Mouse (Mus musculus) gastrocnemius, postnatal 36 days (tissue): ENCODE data around the gene Agtrap. TPM values are rescaled to one million over a fixed set of nuclear protein-coding genes. Genes with fewer than 3 reads are reported as not detected.

ENCODE experiments used
- DNase-seq, 2 experiments: peaks; one replicate each; pipeline ENCODE4 v3.0.0; 2022
- intact Hi-C: fragments of 180-260 bp; cut with DNase I; formaldehyde crosslinking; loops from one replicate; pipeline ENCODE4 v1.15.1; 2025
- total RNA-seq, 2 experiments: library from RNA; stranded (reverse); gene quantifications; 2 replicates each; pipeline ENCODE4 v1.2.3; 2021

The Agtrap gene
- total RNA-seq, 2 experiments from 2014 or later: 9.8 to 11.4 TPM

GRCm38 (mm10) chr4:148108565-148109100 lies 20.8 kb upstream of the Agtrap start:
- DNase-seq: no peak
- intact Hi-C loops: no loop called here

DNA sequence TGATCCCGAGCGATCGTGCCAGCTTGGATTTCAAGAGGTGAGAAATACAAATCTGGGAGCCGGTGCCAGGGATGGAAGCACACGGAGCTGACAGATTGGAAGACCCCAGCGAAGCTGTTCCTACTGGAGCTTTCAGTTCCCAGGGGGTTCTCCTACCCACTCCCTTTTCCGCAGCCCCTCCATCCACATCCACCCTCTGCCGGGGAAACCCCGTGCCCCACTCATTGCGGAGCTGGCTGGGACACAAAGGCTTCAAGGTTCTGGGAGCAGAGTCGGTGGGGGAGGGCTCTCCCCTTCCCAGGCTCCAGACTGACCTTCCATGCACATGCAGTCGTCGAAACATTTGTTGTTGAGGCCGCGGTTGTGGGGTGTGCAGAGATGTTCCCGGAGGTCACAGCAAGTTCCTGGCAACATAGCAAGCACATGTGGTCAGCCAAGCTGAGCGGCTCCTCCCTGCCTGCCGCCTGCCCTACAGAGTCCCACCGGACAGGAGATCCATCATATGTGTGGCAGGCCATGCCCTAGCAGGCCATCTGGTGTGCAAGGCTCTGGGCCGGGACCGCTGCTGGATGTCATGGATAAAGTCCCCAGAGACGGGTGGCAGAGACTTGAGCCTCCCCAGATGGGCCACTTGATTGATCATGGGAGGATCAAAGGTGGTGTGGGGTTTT lies 19.9 kb upstream of the Agtrap start:
- intact Hi-C loops: no loop called here
- peak; percentile 10 to 35 for DNase-seq

DNA sequence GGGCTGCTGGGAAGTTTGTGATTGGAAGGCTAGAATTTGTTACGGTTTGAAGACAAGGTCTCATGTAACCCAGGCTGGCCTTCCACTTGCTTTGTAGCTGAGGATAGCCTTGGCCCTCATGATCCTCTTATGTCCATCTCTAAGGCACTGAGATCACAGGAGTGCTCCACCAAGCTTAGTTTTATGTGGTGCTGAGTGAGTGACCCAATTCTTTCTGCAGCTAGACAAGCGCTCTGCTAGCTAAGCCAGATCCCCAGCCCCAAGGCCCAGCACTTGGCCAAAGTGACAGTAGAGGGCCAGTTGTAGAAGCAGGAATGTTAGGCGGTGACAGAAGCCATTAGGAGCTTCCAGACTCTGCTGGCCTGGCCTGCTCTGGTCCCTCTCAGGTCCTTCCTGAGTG lies 16.3 kb upstream of the Agtrap start:
- intact Hi-C loops: no loop called here
- no peak for DNase-seq

GRCm38 (mm10) chr4:148101801-148102527 lies 14.1 kb upstream of the Agtrap start:
- intact Hi-C loops: no loop called here
- peak; percentile 34 to 48 for DNase-seq

DNA sequence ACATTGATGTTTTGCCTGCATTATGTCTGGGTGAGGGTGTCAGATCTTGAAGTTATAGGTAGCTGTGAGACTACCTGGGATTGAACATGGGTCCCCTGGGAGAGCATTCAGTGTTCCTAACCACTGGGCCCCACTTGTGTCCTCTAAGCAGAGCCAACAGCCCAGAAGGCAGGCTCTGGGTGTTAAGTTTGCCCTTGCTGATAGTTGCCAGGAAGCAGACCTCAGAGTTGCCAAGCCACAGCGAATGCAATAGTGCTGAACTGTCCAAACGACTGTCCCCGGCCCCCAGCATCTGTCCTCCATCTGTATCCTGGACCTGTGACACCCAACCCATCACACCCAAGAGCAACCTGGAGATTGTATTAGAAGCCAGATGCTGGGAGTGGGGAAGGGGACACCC lies 10.8 kb upstream of the Agtrap start:
- intact Hi-C loops: no loop called here
- DNase-seq: no peak

- DNase-seq: no peak
- intact Hi-C loops: no loop called here
Observed at GRCm38 (mm10) chr4:148097936-148098335, 10.1 kb upstream of the Agtrap start.

DNA sequence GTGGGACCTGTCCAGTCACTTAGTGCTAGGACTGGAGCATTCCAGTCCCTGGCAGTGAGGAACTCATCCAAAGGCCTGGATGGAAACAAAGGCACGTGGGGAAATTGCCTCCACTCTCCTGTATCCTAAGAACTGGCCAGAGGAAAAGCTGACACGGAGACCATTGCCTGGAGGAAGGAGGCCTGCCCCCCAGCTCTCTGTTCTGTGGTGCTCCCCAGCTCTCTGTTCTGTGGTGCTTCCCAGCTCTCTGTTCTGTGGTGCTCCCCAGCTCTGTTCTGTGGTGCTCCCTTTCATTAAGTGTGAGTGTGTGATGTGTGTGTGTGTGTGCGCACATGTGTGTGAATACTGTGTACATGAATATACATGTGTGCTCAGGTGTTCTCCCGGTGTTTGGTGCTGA lies 7.2 kb upstream of the Agtrap start:
- intact Hi-C loops: no loop called here
- DNase-seq: no peak

- DNase-seq: no peak
- intact Hi-C loops: no loop called here
Observed at GRCm38 (mm10) chr4:148094161-148094560, 6.3 kb upstream of the Agtrap start.

- DNase-seq: no peak
- intact Hi-C loops: no loop called here
Observed at GRCm38 (mm10) chr4:148092551-148093271, 4.9 kb upstream of the Agtrap start.

- DNase-seq: no peak
- intact Hi-C loops: no loop called here
Observed at GRCm38 (mm10) chr4:148091181-148091580, 3.4 kb upstream of the Agtrap start.

GRCm38 (mm10) chr4:148089166-148089565 lies 1.3 kb upstream of the Agtrap start:
- no peak for DNase-seq
- intact Hi-C loops: no loop called here

- intact Hi-C loops: no loop called here
- peak in 1 of 2 experiments; percentile 44 for DNase-seq
Observed at GRCm38 (mm10) chr4:148087091-148087906, 532 bp downstream of the Agtrap start.

DNA sequence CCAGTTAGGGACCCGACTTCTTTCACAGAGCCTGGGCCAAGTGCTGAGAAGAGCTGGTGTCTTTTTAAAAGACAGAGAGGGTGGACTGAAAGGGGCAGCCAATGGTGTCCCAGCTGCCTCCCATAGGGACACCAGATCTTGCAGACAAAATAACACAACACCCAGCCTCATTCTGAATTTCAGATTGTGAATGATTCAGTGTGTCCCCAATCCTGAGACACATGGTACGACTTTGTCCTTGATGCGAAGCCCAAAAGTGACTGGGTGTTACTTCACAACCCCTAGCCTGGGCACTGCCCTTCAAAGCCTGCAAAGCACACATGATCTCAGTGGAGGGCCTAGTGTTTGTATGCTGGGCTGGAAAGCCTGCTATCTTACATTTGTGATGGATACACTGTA lies 1.9 kb downstream of the Agtrap start:
- intact Hi-C loops: no loop called here
- no peak for DNase-seq

DNA sequence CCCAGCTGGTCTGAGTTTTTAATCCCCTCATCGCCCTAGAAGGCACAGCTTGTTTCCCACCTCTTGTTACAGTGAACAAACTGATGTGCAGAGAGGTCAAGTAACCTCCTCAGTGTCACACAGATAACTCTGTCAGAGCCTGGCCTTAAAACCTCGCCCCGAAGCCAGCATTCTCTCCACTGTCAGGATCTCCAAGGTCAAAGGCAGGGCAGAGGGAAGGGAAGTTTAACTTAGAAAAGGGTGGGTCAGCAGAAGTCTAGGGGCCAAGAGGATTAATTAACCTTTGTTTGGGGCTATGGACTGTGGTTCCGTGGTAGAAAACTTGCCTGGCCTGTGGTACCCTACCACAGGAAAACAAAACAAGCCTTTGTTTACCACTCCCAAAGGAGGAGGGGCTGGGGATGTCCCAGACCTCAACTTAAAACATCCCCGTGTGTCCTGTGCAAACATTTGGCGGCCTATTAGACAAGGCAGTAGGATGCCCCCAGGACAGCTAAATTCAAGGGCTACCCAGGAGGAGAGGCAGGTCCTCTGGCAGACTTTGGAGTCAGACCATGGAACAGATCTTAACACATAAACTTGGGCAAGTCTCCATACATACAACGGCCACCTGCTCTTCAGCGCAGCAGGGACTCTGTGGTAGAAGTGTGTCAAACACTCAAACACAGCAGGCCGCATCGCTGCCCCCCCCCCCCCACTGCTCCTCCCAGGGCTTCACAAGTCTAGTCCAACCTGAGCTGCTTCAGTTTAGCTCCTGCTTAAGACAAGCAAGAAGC lies 2.5 kb downstream of the Agtrap start:
- no peak for DNase-seq
- intact Hi-C loops: no loop called here

DNA sequence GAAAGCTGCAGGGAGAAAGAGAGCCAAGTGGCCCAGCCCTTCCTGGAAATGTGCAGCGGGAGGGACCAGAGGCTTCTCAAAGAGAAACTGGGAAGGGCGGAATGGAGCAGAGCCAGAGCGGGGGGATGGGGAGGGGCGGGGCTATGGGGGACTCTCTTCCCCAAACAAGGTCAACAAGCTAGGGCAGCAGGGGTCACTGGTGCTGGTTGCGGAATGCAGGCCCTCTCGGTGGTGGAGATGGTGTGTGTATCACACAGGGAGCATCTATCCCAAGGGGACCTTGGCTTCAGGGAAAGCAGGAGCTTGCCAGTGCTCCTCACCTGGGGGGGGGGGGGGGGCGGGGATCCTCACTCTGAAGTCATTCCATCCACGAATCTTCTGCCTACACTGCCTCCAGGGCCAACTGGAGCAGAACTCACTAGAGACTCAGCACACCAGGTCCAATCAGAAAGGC lies 3.5 kb downstream of the Agtrap start:
- DNase-seq: peak; percentile 44 to 63

DNA sequence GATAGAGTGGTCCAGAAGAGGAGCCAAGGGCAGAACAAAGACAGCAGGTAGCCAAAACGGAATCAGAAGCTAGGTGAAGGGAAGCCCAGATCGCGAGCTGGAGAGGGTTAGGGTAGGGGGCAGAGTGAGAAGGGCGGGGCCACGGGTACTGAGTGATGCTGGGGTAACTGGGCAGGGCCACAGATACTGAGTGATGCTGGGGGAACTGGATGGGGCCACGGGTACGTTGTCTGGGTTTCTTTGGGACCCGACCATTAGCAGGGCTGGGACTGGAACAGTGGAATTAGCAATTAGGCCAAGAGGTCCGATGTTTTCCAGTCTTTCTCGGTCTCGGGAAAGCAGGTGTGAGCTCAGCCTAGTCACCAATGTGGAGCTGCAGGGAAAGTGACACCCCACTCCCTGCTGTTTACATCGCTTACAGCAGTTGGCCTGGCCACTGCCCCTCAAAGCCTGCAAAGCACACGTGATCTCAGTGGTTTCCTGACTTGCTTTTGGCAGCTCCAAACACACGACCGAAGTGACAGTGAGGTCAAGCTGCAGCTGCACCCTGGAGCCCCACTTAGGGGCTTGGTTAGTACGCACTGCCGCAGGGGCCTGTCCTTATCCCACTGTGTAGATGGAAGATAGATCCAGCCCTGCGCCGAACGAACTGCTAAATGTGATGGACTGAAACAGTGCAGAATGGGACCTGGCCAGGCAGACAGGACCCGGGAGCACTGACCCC lies 4.5 kb downstream of the Agtrap start:
- DNase-seq: peak in 1 of 2 experiments; percentile 38
- intact Hi-C loops: no loop called here

More for the DNA sequence above, 3.5 kb downstream of the Agtrap start:
- intact Hi-C loops: no loop called here

DNA sequence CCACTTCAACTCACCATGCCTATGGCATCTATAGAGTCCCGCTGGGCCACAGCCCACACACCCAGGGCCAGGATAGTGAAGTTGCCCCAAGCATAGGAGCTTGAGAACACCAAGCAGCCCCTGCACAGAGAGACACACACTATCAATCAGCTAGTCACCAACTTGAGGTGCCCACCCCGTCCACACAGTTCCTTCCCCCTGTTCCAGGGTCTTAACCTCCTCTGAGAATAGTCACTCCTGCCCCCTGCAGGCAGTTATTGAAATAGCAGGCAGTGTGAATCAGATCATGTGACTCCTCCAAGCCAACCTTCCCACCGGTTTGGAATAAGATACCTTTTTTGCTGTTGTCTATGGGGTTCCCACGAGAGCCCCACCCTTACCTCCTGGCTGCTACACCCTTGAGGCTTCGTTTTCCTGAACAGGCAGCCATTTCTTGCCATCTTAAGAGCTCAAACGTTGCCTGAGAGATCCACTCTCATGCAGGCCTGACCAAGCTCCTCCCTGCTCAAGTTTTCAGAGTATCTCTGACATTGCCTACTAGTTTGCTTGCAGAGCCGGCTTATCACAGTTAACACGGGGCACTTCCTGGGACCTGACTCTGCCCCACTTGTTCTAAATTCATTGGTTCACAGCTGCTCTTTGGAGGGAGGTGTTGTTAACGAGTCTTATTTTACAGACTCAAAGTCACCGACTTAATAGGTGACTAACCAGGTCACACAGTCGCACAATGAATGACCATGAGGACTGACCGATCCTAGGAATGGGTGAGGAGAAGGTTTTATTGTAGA lies 5.4 kb downstream of the Agtrap start:
- intact Hi-C loops: no loop called here
- peak in 1 of 2 experiments; percentile 46 for DNase-seq

DNA sequence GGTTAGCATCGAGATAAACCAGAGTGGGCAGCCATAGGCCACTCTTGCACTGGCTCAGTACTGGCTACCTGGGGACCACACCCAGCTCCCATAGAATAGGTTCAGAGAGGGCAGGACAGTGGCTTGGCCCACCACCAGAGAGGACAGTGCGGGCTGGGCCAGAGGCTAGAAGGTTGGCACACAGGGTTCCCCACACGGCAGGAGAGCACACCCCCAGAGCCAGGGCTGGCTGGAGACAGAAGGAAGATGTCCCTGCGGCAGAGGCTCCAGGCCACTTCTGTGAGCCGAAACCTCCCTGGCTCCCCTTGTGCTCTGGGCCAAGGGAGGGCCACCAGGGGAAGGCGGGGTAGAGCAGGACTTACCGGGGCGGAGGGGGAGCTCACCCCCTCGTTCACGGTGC lies 6.6 kb downstream of the Agtrap start:
- intact Hi-C loops: no loop called here
- no peak for DNase-seq
